In genomic region chr17:24538950-24539349, GRCm38 (mm10) we compare ENCODE assay signal across 9 mouse cellular contexts. TPM values are rescaled to one million over a fixed set of nuclear protein-coding genes. Genes with fewer than 3 reads are reported as not detected.
A peak's percentile ranks its signal among the peaks of the same experiment; 100 is the strongest.
DNase-seq lines count a peak whose midpoint lies in the region; ATAC-seq lines count a peak whose summit lies in the region.
"Had no signal": no experiment of that assay in that cellular context is flagged by ENCODE, and none has a peak within 500 bp of the region (broad histone marks: within the 10 kb centered on the region; RNA-seq: fewer than 3 reads in every experiment).

No protein-coding gene starts in this region.

- no peak overlapping the region for H3K27ac ChIP-seq in forebrain, embryonic 16.5 days (ENCODE audit: low read length)
- H3K27ac ChIP-seq: limb, embryonic 13.5 days had no signal

- ATAC-seq in forebrain, embryonic 16.5 days: peak; percentile 45

- no peaks in the 10 kb centered on the region for H3K27me3 ChIP-seq in forebrain, embryonic 16.5 days (replicated peaks; ENCODE audit: control insufficient read depth, insufficient read depth, low read length)
- H3K27me3 ChIP-seq: limb, embryonic 13.5 days had no signal

- peaks cover 16% of the 10 kb centered on the region for H3K4me1 ChIP-seq in forebrain, embryonic 16.5 days (replicated peaks; ENCODE audit: control insufficient read depth, insufficient read depth, low read length)

- no peaks in the 10 kb centered on the region for H3K9me3 ChIP-seq in forebrain, embryonic 16.5 days (ENCODE audit: control insufficient read depth, low read length)
- H3K9me3 ChIP-seq: limb, embryonic 13.5 days had no signal

- no peak overlapping the region for H3K9ac ChIP-seq in forebrain, embryonic 16.5 days (replicated peaks; ENCODE audit: low read depth, low read length)
- H3K9ac ChIP-seq: limb, embryonic 13.5 days had no signal

- no peaks in the 10 kb centered on the region for H3K36me3 ChIP-seq in forebrain, embryonic 16.5 days (ENCODE audit: control insufficient read depth, insufficient read depth)
- H3K36me3 ChIP-seq: limb, embryonic 13.5 days had no signal

- DNase-seq in cerebellum, adult 11-12 months: peak; percentile 54
- no peak for DNase-seq in cerebellum, adult 8-10 months
- peak; percentile 35 for DNase-seq in layer of hippocampus, adult 9-11 months
- no peak for DNase-seq in layer of hippocampus, adult 8-10 months (ENCODE audit: low spot score in 2 of 2)
- peak; percentile 41 for DNase-seq in MN1 (ENCODE audit: low spot score)
- peak; percentile 75 for DNase-seq in lung, postnatal 14 days
- no peak for DNase-seq in ovary, postnatal 14 days (ENCODE audit: low spot score)

- no peak overlapping the region for H3K4me3 ChIP-seq in forebrain, embryonic 16.5 days (replicated peaks; ENCODE audit: low read length)
- H3K4me3 ChIP-seq: limb, embryonic 13.5 days had no signal

- H3K4me2 ChIP-seq in forebrain, embryonic 16.5 days (ENCODE audit: low read length): no peak overlapping the region
- H3K4me2 ChIP-seq: limb, embryonic 13.5 days had no signal

- 69% methylated on average over 8 of the region's 8 CpGs for WGBS in forebrain, embryonic 16.5 days

RNA-seq across cellular contexts. Expression of gene Rab26, which starts 4.9 kb away (rescaled TPM):
- 10 to 100 TPM; 63.4 to 66.7 (median 65.6) TPM for total RNA-seq in layer of hippocampus, adult 8-10 months (2022)
- 6.8 and 10.9 TPM in 2 replicates for polyA plus RNA-seq in forebrain, embryonic 16.5 days (2015; fragmentation: Nextera tagmentation; extraction: Ambion mirVana)

RNA-seq across cellular contexts. Expression of gene Pkd1, which starts 10.7 kb away (rescaled TPM):
- 100 to 1,000 TPM in 1 of 4 experiments, 10 to 100 TPM in 3; 72.1 to 120 (median 88.4) TPM for total RNA-seq in layer of hippocampus, adult 8-10 months (2022)
- polyA plus RNA-seq in forebrain, embryonic 16.5 days (2015; fragmentation: Nextera tagmentation; extraction: Ambion mirVana): 18.3 and 27.6 TPM in 2 replicates

RNA-seq across cellular contexts. Expression of gene Traf7, which starts 11.2 kb away (rescaled TPM):
- total RNA-seq in layer of hippocampus, adult 8-10 months (2022): 100 to 1,000 TPM in 2 of 4 experiments, 10 to 100 TPM in 2; 82.9 to 106 (median 97.4) TPM
- 108 and 121 TPM in 2 replicates for polyA plus RNA-seq in forebrain, embryonic 16.5 days (2015; fragmentation: Nextera tagmentation; extraction: Ambion mirVana)

RNA-seq across cellular contexts. Expression of gene Caskin1, which starts 50.5 kb away (rescaled TPM):
- total RNA-seq in layer of hippocampus, adult 8-10 months (2022): 100 to 1,000 TPM; 134 to 172 (median 153) TPM
- 18.8 and 30.4 TPM in 2 replicates for polyA plus RNA-seq in forebrain, embryonic 16.5 days (2015; fragmentation: Nextera tagmentation; extraction: Ambion mirVana)

Comparison
In these comparisons a context has a peak if more than half of its experiments do, and no peak if none do; other contexts are left out.
1. DNase-seq: peak in cerebellum, adult 11-12 months (single experiment), layer of hippocampus, adult 9-11 months (single experiment), MN1 (single experiment) and lung, postnatal 14 days (single experiment); none in cerebellum, adult 8-10 months (single experiment), layer of hippocampus, adult 8-10 months (0 of 2) and ovary, postnatal 14 days (single experiment).